Mouse (Mus musculus) spleen, postnatal 14 days (tissue): Measurements from ENCODE around the gene Fndc3b.
"Not testable (repeated sequence)": the region's sequence is repeated elsewhere in the genome, so short reads cannot be mapped to it uniquely, and the experiment has no call there.

Experiments
- DNase-seq, 2 experiments: peaks; one replicate each; pipeline ENCODE4 v3.0.0; 2021 to 2022; ENCODE audit warnings: low spot score in 2 of 2

The Fndc3b gene

GRCm38 (mm10) chr3:27416786-27417185 is 294.3 kb downstream of the Fndc3b start:
- DNase-seq: no peak

GRCm38 (mm10) chr3:27413566-27413965 is 297.5 kb downstream of the Fndc3b start:
- no peak for DNase-seq

GRCm38 (mm10) chr3:27411286-27411685 is 299.8 kb downstream of the Fndc3b start:
- no peak for DNase-seq

- no peak for DNase-seq
These were observed 302.5 kb downstream of the Fndc3b start for GRCm38 (mm10) chr3:27408564-27408963.

- no peak for DNase-seq
These were observed 304.7 kb downstream of the Fndc3b start for GRCm38 (mm10) chr3:27406440-27406839.

GRCm38 (mm10) chr3:27400996-27401395 is 310.1 kb downstream of the Fndc3b start:
- DNase-seq: not testable (repeated sequence)

GRCm38 (mm10) chr3:27389923-27390322 is 321.2 kb downstream of the Fndc3b start:
- no peak for DNase-seq

GRCm38 (mm10) chr3:27384836-27385235 is 326.3 kb downstream of the Fndc3b start:
- no peak for DNase-seq

- DNase-seq: no peak
These were observed 333.2 kb downstream of the Fndc3b start for GRCm38 (mm10) chr3:27377935-27378334.

- no peak for DNase-seq
These were observed 336.7 kb downstream of the Fndc3b start for GRCm38 (mm10) chr3:27374396-27374795.

GRCm38 (mm10) chr3:27371725-27372650 is 339.1 kb downstream of the Fndc3b start:
- no peak for DNase-seq

GRCm38 (mm10) chr3:27371276-27371621 is 339.9 kb downstream of the Fndc3b start, which contains the start of gene Ghsr:
TSS of gene Ghsr (plus strand) at chr3:27371351.
- DNase-seq: no peak

- no peak for DNase-seq
These were observed 340.4 kb downstream of the Fndc3b start for GRCm38 (mm10) chr3:27370582-27371275.

GRCm38 (mm10) chr3:27370125-27370524 is 341.0 kb downstream of the Fndc3b start:
- no peak for DNase-seq
